Mouse (Mus musculus): Measurements from ENCODE around the gene Cbx8.

GRCm38 (mm10) chr11:119056301-119057211 is 15.8 kb upstream of the Cbx8 start:
- TF ChIP-seq CTCF (IDR thresholded peaks at IDR 0.05; ENCODE audit: extremely low read depth, insufficient read length, insufficient replicate concordance, low read depth, low read length) (no peak), POLR2A (IDR thresholded peaks at IDR 0.05; ENCODE audit: low read depth, low read length) (peak; percentile 41; the same call in 1 of the 2 replicates)

Data from small intestine, adult 2 months (tissue).